Mouse (Mus musculus): Measurements from ENCODE around the gene Sh3gl1.

DNA sequence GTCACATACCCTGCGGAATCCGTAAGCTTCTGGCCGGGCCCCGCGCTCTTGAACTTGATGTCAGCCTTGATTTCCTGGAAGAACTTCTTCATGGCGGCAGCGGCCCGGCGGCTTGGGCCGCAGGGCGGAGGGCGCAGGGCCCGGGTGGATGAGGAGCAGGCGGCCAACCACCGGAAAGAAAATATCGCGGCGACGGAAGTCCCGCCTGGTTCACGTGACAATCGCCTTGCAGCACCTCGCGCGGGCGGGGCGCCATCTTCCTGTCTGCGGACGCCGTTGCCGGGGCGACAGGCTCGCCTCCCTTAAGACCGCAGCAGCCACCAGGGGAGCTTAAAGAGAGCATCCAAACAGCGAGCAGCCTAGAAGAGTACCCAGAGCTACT is 38.4 kb upstream of the Sh3gl1 start, which contains the start of gene Ubxn6:
- TF ChIP-seq CTCF (IDR thresholded peaks at IDR 0.05; ENCODE audit: low read depth, low read length) (peak; percentile 45), POLR2A (IDR thresholded peaks at IDR 0.05; ENCODE audit: extremely low read depth, insufficient read depth, low read length) (peak; percentile 51; the same call in 1 of the 2 replicates)
